Mouse (Mus musculus): ENCODE measurements around the gene Olfr1196. TPM values are rescaled to one million over a fixed set of nuclear protein-coding genes. Genes with fewer than 3 reads are reported as not detected.

The Olfr1196 gene
- polyA plus RNA-seq, 2 experiments = not detected

DNA sequence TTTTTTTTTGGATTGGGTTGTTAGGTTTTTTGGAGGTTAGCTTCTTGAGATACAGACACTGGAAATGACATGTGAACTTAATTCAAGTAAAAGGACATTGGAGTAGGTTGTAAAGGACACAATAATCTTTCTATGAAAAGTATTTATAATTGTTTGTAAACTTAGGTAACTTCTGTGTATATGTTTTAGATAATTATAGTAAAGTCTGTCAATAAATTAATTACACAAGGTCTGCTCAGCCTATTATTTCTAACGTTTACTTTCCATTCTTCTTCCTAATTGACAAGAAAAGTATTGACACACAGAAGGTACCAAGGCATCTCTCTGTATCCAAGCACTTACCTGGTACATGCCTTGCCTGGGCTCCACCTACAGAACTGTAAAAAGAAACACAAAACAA is 56.2 kb downstream of the Olfr1196 start, which contains the start of gene Olfr1192-ps1:
TSS of gene Olfr1192-ps1 (plus strand) at position 301 of the 400 bp plus-strand sequence.
- Histone ChIP-seq H3K27ac (replicated peaks; ENCODE audit: low read depth, low read length) (no peak within 1 kb of the TSS), H3K4me3 (replicated peaks; ENCODE audit: low read length) (no peak within 1 kb of the TSS), H3K9me3 (ENCODE audit: control insufficient read depth, low read length) (no peaks in the 10 kb centered on the region), H3K9ac (ENCODE audit: low read depth, low read length, severe bottlenecking) (no peak within 1 kb of the TSS), H3K27me3 (ENCODE audit: control insufficient read depth, insufficient read depth, low read length) (no peaks in the 10 kb centered on the region), H3K36me3 (ENCODE audit: control insufficient read depth, insufficient read depth, low read length) (no peaks in the 10 kb centered on the region), H3K4me2 (replicated peaks; ENCODE audit: low read depth, low read length, severe bottlenecking) (no peak within 1 kb of the TSS), H3K4me1 (ENCODE audit: control insufficient read depth, insufficient read depth, low read length) (no peaks in the 10 kb centered on the region)
- 37% methylated on average over 1 of the region's 1 CpGs for WGBS
- ATAC-seq (ENCODE audit: low FRiP score, low read depth) = no peak
- no peak for DNase-seq (ENCODE audit: low spot score)
- no peak for TF ChIP-seq POLR2A (IDR thresholded peaks at IDR 0.05; ENCODE audit: borderline replicate concordance, extremely low read depth, insufficient read depth, insufficient read length)

Other genes starting within 250 kb of the Olfr1196 start
- not detected in 2 replicates for gene Olfr1183, start 249.7 kb downstream of the Olfr1196 start, polyA plus RNA-seq (2012; rRNA removed)
- not detected in 2 replicates for gene Olfr1183, start 249.7 kb downstream of the Olfr1196 start, polyA plus RNA-seq (2014; fragmentation: Nextera tagmentation; extraction: Ambion mirVana)
- gene Olfr1184, start 221.0 kb downstream of the Olfr1196 start, polyA plus RNA-seq (2012; rRNA removed) = not detected in 2 replicates
- not detected in 2 replicates for gene Olfr1184, start 221.0 kb downstream of the Olfr1196 start, polyA plus RNA-seq (2014; fragmentation: Nextera tagmentation; extraction: Ambion mirVana)
- not detected in 2 replicates for gene Olfr1185-ps1, start 211.3 kb downstream of the Olfr1196 start, polyA plus RNA-seq (2012; rRNA removed)
- not detected in 2 replicates for gene Olfr1185-ps1, start 211.3 kb downstream of the Olfr1196 start, polyA plus RNA-seq (2014; fragmentation: Nextera tagmentation; extraction: Ambion mirVana)
- gene Olfr1186, start 186.0 kb downstream of the Olfr1196 start, polyA plus RNA-seq (2012; rRNA removed) = not detected in 2 replicates
- gene Olfr1186, start 186.0 kb downstream of the Olfr1196 start, polyA plus RNA-seq (2014; fragmentation: Nextera tagmentation; extraction: Ambion mirVana) = not detected in 2 replicates
- gene Olfr1188, start 147.7 kb downstream of the Olfr1196 start, polyA plus RNA-seq (2012; rRNA removed) = not detected in 2 replicates
- gene Olfr1188, start 147.7 kb downstream of the Olfr1196 start, polyA plus RNA-seq (2014; fragmentation: Nextera tagmentation; extraction: Ambion mirVana) = not detected in 2 replicates
- not detected in 2 replicates for gene Olfr1189, start 118.1 kb downstream of the Olfr1196 start, polyA plus RNA-seq (2012; rRNA removed)
- not detected in 2 replicates for gene Olfr1189, start 118.1 kb downstream of the Olfr1196 start, polyA plus RNA-seq (2014; fragmentation: Nextera tagmentation; extraction: Ambion mirVana)
- not detected in 2 replicates for gene Olfr1191-ps1, start 64.1 kb downstream of the Olfr1196 start, polyA plus RNA-seq (2012; rRNA removed)
- gene Olfr1191-ps1, start 64.1 kb downstream of the Olfr1196 start, polyA plus RNA-seq (2014; fragmentation: Nextera tagmentation; extraction: Ambion mirVana) = not detected in 2 replicates
- not detected in 2 replicates for gene Olfr1192-ps1, start 56.1 kb downstream of the Olfr1196 start, polyA plus RNA-seq (2012; rRNA removed)
- gene Olfr1192-ps1, start 56.1 kb downstream of the Olfr1196 start, polyA plus RNA-seq (2014; fragmentation: Nextera tagmentation; extraction: Ambion mirVana) = not detected in 2 replicates
- not detected in 2 replicates for gene Olfr1193, start 29.0 kb downstream of the Olfr1196 start, polyA plus RNA-seq (2012; rRNA removed)
- not detected in 2 replicates for gene Olfr1193, start 29.0 kb downstream of the Olfr1196 start, polyA plus RNA-seq (2014; fragmentation: Nextera tagmentation; extraction: Ambion mirVana)
- not detected in 2 replicates for gene Olfr1195, start 15.4 kb downstream of the Olfr1196 start, polyA plus RNA-seq (2012; rRNA removed)
- gene Olfr1195, start 15.4 kb downstream of the Olfr1196 start, polyA plus RNA-seq (2014; fragmentation: Nextera tagmentation; extraction: Ambion mirVana) = not detected in 2 replicates
- gene Olfr1197, start 27.8 kb upstream of the Olfr1196 start, polyA plus RNA-seq (2012; rRNA removed) = not detected in 2 replicates
- not detected in 2 replicates for gene Olfr1197, start 27.8 kb upstream of the Olfr1196 start, polyA plus RNA-seq (2014; fragmentation: Nextera tagmentation; extraction: Ambion mirVana)
- not detected in 2 replicates for gene Olfr1198, start 46.8 kb upstream of the Olfr1196 start, polyA plus RNA-seq (2012; rRNA removed)
- not detected in 2 replicates for gene Olfr1198, start 46.8 kb upstream of the Olfr1196 start, polyA plus RNA-seq (2014; fragmentation: Nextera tagmentation; extraction: Ambion mirVana)
- not detected in 2 replicates for gene Olfr1199, start 55.9 kb upstream of the Olfr1196 start, polyA plus RNA-seq (2012; rRNA removed)
- not detected in 2 replicates for gene Olfr1199, start 55.9 kb upstream of the Olfr1196 start, polyA plus RNA-seq (2014; fragmentation: Nextera tagmentation; extraction: Ambion mirVana)
- not detected in 2 replicates for gene Olfr1200, start 65.9 kb upstream of the Olfr1196 start, polyA plus RNA-seq (2012; rRNA removed)
- not detected in 2 replicates for gene Olfr1200, start 65.9 kb upstream of the Olfr1196 start, polyA plus RNA-seq (2014; fragmentation: Nextera tagmentation; extraction: Ambion mirVana)
- not detected in 2 replicates for gene Olfr1201, start 88.4 kb upstream of the Olfr1196 start, polyA plus RNA-seq (2012; rRNA removed)
- not detected in 2 replicates for gene Olfr1201, start 88.4 kb upstream of the Olfr1196 start, polyA plus RNA-seq (2014; fragmentation: Nextera tagmentation; extraction: Ambion mirVana)
- not detected in 2 replicates for gene Olfr1202, start 109.9 kb upstream of the Olfr1196 start, polyA plus RNA-seq (2012; rRNA removed)
- gene Olfr1202, start 109.9 kb upstream of the Olfr1196 start, polyA plus RNA-seq (2014; fragmentation: Nextera tagmentation; extraction: Ambion mirVana) = not detected in 2 replicates
- gene Olfr1205, start 125.1 kb upstream of the Olfr1196 start, polyA plus RNA-seq (2012; rRNA removed) = not detected in 2 replicates
- not detected in 2 replicates for gene Olfr1205, start 125.1 kb upstream of the Olfr1196 start, polyA plus RNA-seq (2014; fragmentation: Nextera tagmentation; extraction: Ambion mirVana)
- gene Olfr1204, start 144.7 kb upstream of the Olfr1196 start, polyA plus RNA-seq (2012; rRNA removed) = not detected in 2 replicates
- gene Olfr1204, start 144.7 kb upstream of the Olfr1196 start, polyA plus RNA-seq (2014; fragmentation: Nextera tagmentation; extraction: Ambion mirVana) = not detected in 2 replicates
- not detected in 2 replicates for gene Olfr1206, start 158.6 kb upstream of the Olfr1196 start, polyA plus RNA-seq (2012; rRNA removed)
- gene Olfr1206, start 158.6 kb upstream of the Olfr1196 start, polyA plus RNA-seq (2014; fragmentation: Nextera tagmentation; extraction: Ambion mirVana) = not detected in 2 replicates
- gene Olfr1208, start 197.7 kb upstream of the Olfr1196 start, polyA plus RNA-seq (2012; rRNA removed) = not detected in 2 replicates
- gene Olfr1208, start 197.7 kb upstream of the Olfr1196 start, polyA plus RNA-seq (2014; fragmentation: Nextera tagmentation; extraction: Ambion mirVana) = not detected in 2 replicates
- not detected in 2 replicates for gene Olfr1209, start 210.6 kb upstream of the Olfr1196 start, polyA plus RNA-seq (2012; rRNA removed)
- gene Olfr1209, start 210.6 kb upstream of the Olfr1196 start, polyA plus RNA-seq (2014; fragmentation: Nextera tagmentation; extraction: Ambion mirVana) = not detected in 2 replicates
- not detected in 2 replicates for gene Olfr1211, start 233.5 kb upstream of the Olfr1196 start, polyA plus RNA-seq (2012; rRNA removed)
- gene Olfr1211, start 233.5 kb upstream of the Olfr1196 start, polyA plus RNA-seq (2014; fragmentation: Nextera tagmentation; extraction: Ambion mirVana) = not detected in 2 replicates
- gene Olfr1212, start 249.4 kb upstream of the Olfr1196 start, polyA plus RNA-seq (2012; rRNA removed) = not detected in 2 replicates
- not detected in 2 replicates for gene Olfr1212, start 249.4 kb upstream of the Olfr1196 start, polyA plus RNA-seq (2014; fragmentation: Nextera tagmentation; extraction: Ambion mirVana)